Mouse (Mus musculus): ENCODE data around the gene Plxnb3.

- TF ChIP-seq CTCF (IDR thresholded peaks at IDR 0.05; ENCODE audit: low read depth) (no peak), EP300 (IDR thresholded peaks at IDR 0.05; ENCODE audit: low read depth) (peak; percentile 90)
Observed at GRCm38 (mm10) chrX:73716109-73716661, 40.7 kb upstream of the Plxnb3 start, which contains the start of the genes Bcap31 and Abcd1.

All from heart, postnatal 0 days (tissue).